ENCODE assay signal across 17 mouse cellular contexts in the genomic region with DNA sequence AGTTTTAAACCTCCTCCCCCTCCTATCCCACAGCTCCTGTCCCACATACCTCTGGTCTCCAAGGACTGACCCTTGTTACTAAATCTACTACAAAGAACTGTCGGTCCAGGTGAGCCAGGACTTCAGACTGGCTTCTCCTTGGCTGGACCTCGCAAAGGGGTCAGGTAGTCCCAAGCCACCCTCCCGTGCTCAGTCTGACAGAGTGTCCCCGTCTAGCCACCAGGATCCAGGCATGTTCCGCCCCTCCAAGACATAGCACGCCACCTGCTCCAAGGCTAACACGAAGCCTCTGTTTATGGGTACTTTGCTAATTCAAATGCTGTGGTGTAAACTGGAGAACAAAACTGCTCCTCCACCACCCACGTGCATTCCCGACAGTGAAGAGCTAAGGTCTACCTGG.
"Had no signal": no experiment of that assay in that cellular context is flagged by ENCODE, and none has a peak within 500 bp of the region (broad histone marks: within the 10 kb centered on the region; RNA-seq: fewer than 3 reads in every experiment).

No protein-coding gene starts in this region.

- H3K27me3 ChIP-seq: limb, embryonic 12.5 days; neural tube, embryonic 12.5 days had no signal

- H3K9ac ChIP-seq: limb, embryonic 12.5 days; liver, embryonic 14.5 days; neural tube, embryonic 12.5 days had no signal

- H3K27ac ChIP-seq: layer of hippocampus, adult 2 months; limb, embryonic 12.5 days; liver, embryonic 14.5 days; midbrain, embryonic 10.5 days; neural tube, embryonic 12.5 days had no signal

- H3K9me3 ChIP-seq: limb, embryonic 12.5 days; midbrain, embryonic 10.5 days; neural tube, embryonic 12.5 days had no signal

- DNase-seq: kidney, adult 18-20 months; kidney, postnatal 10 days; kidney, postnatal 4 days; liver; lung, adult 2 months; lung, postnatal 36 days; midbrain, embryonic 14.5 days; retina, postnatal 1 day; right cerebral cortex, postnatal 4 days; spleen, adult 18-20 months; thymus, adult 18-20 months; thymus, postnatal 14 days had no signal

- H3K4me2 ChIP-seq: limb, embryonic 12.5 days; neural tube, embryonic 12.5 days had no signal

- H3K4me3 ChIP-seq: layer of hippocampus, adult 2 months; limb, embryonic 12.5 days; midbrain, embryonic 10.5 days; neural tube, embryonic 12.5 days had no signal

- H3K36me3 ChIP-seq: limb, embryonic 12.5 days; neural tube, embryonic 12.5 days had no signal
